Mouse (Mus musculus): ENCODE results near the gene Il27. TPM values are rescaled to one million over a fixed set of nuclear protein-coding genes. Genes with fewer than 3 reads are reported as not detected.

Gene Il27
- total RNA-seq, 2 experiments from 2014 or later, result 0.38 TPM; not detected in 1

- DNase-seq (ENCODE audit: low spot score in 2 of 2), result no peak
Measured at GRCm38 (mm10) chr7:126541661-126542060, 53.1 kb downstream of the Il27 start.

Small RNA genes within 50 kb of the gene (microRNA-seq; reads per million reads assigned to microRNA genes)
- 0.47 to 1.8 reads per million in 2 experiments for gene Mir7059 (ENCODE audit: borderline number of aligned reads in 2 of 2)

Other genes starting within 250 kb of the Il27 start
- gene Lat, start 225.4 kb downstream of the Il27 start, total RNA-seq (2021), result 1 to 10 TPM in 1 of 2 experiments, under 1 TPM in 1; 0.70 to 1.4 TPM
- 10 to 100 TPM; 38.2 to 44.1 TPM for gene Spns1, start 217.5 kb downstream of the Il27 start, total RNA-seq (2021)
- 1 to 10 TPM; 5.1 to 6.0 TPM for gene Nfatc2ip, start 198.2 kb downstream of the Il27 start, total RNA-seq (2021)
- gene Cd19, start 180.1 kb downstream of the Il27 start, total RNA-seq (2021), result under 1 TPM; 0.19 to 0.50 TPM
- 10 to 100 TPM; 42.2 to 43.2 TPM for gene Rabep2, start 166.2 kb downstream of the Il27 start, total RNA-seq (2021)
- gene Atp2a1, start 131.8 kb downstream of the Il27 start, total RNA-seq (2021), result 10 to 100 TPM in 1 of 2 experiments, not detected in 1; 10.0 TPM
- gene Sh2b1, start 119.5 kb downstream of the Il27 start, total RNA-seq (2021), result 10 to 100 TPM; 56.2 to 60.8 TPM
- 100 to 1,000 TPM; 221 to 235 TPM for gene Tufm, start 107.6 kb downstream of the Il27 start, total RNA-seq (2021)
- gene Atxn2l, start 91.5 kb downstream of the Il27 start, total RNA-seq (2021), result 100 to 1,000 TPM in 1 of 2 experiments, 10 to 100 TPM in 1; 99.5 to 111 TPM
- 100 to 1,000 TPM; 199 to 243 TPM for gene Eif3c, start 28.5 kb downstream of the Il27 start, total RNA-seq (2021)
- 1 to 10 TPM; 2.4 to 3.2 TPM for gene Apobr, start 10.0 kb downstream of the Il27 start, total RNA-seq (2021)
- gene Cln3, start 9.1 kb downstream of the Il27 start, total RNA-seq (2021), result 10 to 100 TPM; 34.6 to 35.8 TPM
- 10 to 100 TPM; 13.6 to 26.7 TPM for gene Nupr1, start 35.9 kb upstream of the Il27 start, total RNA-seq (2021)
- 10 to 100 TPM; 39.6 to 50.1 TPM for gene Sgf29, start 54.4 kb upstream of the Il27 start, total RNA-seq (2021)
- gene Sult1a1, start 81.5 kb upstream of the Il27 start, total RNA-seq (2021), result 10 to 100 TPM; 48.0 to 52.5 TPM
- 100 to 1,000 TPM in 1 of 2 experiments, 10 to 100 TPM in 1; 98.7 to 105 TPM for gene Bola2, start 100.5 kb upstream of the Il27 start, total RNA-seq (2021)
- 10 to 100 TPM in 1 of 2 experiments, 1 to 10 TPM in 1; 9.9 to 11.1 TPM for gene Slx1b, start 100.8 kb upstream of the Il27 start, total RNA-seq (2021)
- gene Coro1a, start 112.8 kb upstream of the Il27 start, total RNA-seq (2021), result 10 to 100 TPM; 19.0 to 21.7 TPM
- gene Mapk3, start 164.7 kb upstream of the Il27 start, total RNA-seq (2021), result 100 to 1,000 TPM; 123 to 131 TPM
- gene Gdpd3, start 171.4 kb upstream of the Il27 start, total RNA-seq (2021), result 1 to 10 TPM; 2.7 to 4.3 TPM
- gene Ypel3, start 182.0 kb upstream of the Il27 start, total RNA-seq (2021), result 10 to 100 TPM; 93.7 to 95.0 TPM
- gene Tbx6, start 186.5 kb upstream of the Il27 start, total RNA-seq (2021), result under 1 TPM; 0.53 to 0.64 TPM
- gene Ppp4c, start 197.6 kb upstream of the Il27 start, total RNA-seq (2021), result 10 to 100 TPM; 75.4 to 85.9 TPM
- gene Fam57b, start 202.7 kb upstream of the Il27 start, total RNA-seq (2021), result 10 to 100 TPM; 17.1 to 63.4 TPM
- gene 4930451I11Rik, start 236.7 kb upstream of the Il27 start, total RNA-seq (2021), result not detected

Measured in adrenal gland, adult 18-20 months (tissue).